Mouse (Mus musculus) C2C12 (cell line): Measurements from ENCODE around the gene Ly6g6c.

Experiments
- CEBPB ChIP-seq: IDR thresholded peaks from one replicate; pipeline ENCODE4 v1.6.1; 2011; ENCODE audit warnings: low read depth, mild to moderate bottlenecking, control low read depth, moderate library complexity
- CTCF ChIP-seq: IDR thresholded peaks from one replicate; pipeline ENCODE4 v1.5.1; 2011; ENCODE audit not compliant: control insufficient read depth, insufficient read depth, insufficient read length
- FOSL1 ChIP-seq: IDR thresholded peaks from one replicate; pipeline ENCODE4 v1.8.0; 2011; ENCODE audit warnings: mild to moderate bottlenecking, low read length; ENCODE audit not compliant: poor library complexity, insufficient read depth, severe bottlenecking
- MAX ChIP-seq: IDR thresholded peaks from one replicate; pipeline ENCODE4 v1.6.1; 2011; ENCODE audit warnings: mild to moderate bottlenecking, control low read depth
- MYOD1 ChIP-seq: IDR thresholded peaks from one replicate; pipeline ENCODE4 v1.6.1; 2011; ENCODE audit warnings: low read depth; ENCODE audit not compliant: control insufficient read depth, insufficient read length
- MYOG ChIP-seq: IDR thresholded peaks from one replicate; pipeline ENCODE4 v1.6.1; 2011; ENCODE audit not compliant: control insufficient read depth, insufficient read length; ENCODE audit errors: extremely low read depth
- USF1 ChIP-seq: IDR thresholded peaks from one replicate; pipeline ENCODE4 v1.6.1; 2011; ENCODE audit warnings: low read depth, mild to moderate bottlenecking, control low read depth, moderate library complexity

DNA sequence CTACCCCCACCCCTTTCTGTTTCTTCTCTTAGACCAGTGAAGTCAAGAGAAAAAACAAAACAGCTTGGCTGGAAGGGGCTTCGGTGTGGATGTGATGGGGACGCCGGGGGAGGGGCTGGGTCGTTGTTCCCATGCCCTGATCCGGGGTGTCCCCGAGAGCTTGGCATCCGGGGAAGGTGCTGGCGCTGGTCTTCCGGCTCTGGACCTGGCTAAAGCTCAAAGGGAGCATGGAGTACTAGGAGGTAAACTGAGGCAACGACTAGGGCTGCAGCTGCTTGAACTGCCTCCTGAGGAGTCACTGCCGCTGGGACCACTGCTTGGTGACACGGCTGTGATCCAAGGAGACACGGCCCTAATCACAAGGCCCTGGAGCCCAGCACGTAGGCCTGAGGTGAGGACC, 5.1 kb upstream of the Ly6g6c start:
- TF ChIP-seq CTCF (no peak), USF1 (no peak), MYOD1 (no peak), MAX (no peak), MYOG (no peak), CEBPB (no peak), FOSL1 (no peak)
